Mouse (Mus musculus) B cell, adult 62 days (primary cell): ENCODE data around the gene Dusp12. TPM values are rescaled to one million over a fixed set of nuclear protein-coding genes. Genes with fewer than 3 reads are reported as not detected.

ENCODE experiments used
- total RNA-seq: library from RNA; stranded (reverse); gene quantifications from 4 replicates; pipeline ENCODE4 v1.2.4, GENCODE M21; 2023

Dusp12 gene
- 12.4 to 13.3 TPM (median 12.9 TPM) in 4 replicates for total RNA-seq

GRCm38 (mm10) chr1:170884978-170885561, at the start of gene Dusp12, which contains the start of gene Gm26620:
Gene Dusp12 (minus strand): TSS chr1:170885540.
Gene Gm26620 (plus strand): TSS chr1:170885065.

GRCm38 (mm10) chr1:170927378-170927777, 42.0 kb upstream of the Dusp12 start, which contains the start of gene Fcrla:
Gene Fcrla (minus strand): TSS chr1:170927583.

GRCm38 (mm10) chr1:170912891-170913615, 27.7 kb upstream of the Dusp12 start, which contains the start of gene Fcrlb:
Gene Fcrlb (minus strand): TSS chr1:170912941.

GRCm38 (mm10) chr1:170867691-170868105, 17.6 kb downstream of the Dusp12 start, which contains the start of gene Atf6:
Gene Atf6 (minus strand): TSS chr1:170867771.

Other genes with a start within 250 kb of the Dusp12 start
- 0.18 to 0.22 TPM in 2 of 4 replicates, not detected in the others for gene Olfml2b, start 241.0 kb downstream of the Dusp12 start, total RNA-seq
- gene Atf6, start 17.8 kb downstream of the Dusp12 start, total RNA-seq = 48.9 to 53.1 TPM (median 51.2 TPM) in 4 replicates
- 1.4 to 2.0 TPM (median 1.9 TPM) in 4 replicates for gene Gm26620, start 475 bp downstream of the Dusp12 start, total RNA-seq
- gene Fcrlb, start 27.4 kb upstream of the Dusp12 start, total RNA-seq = 0.88 to 1.4 TPM (median 1.1 TPM) in 4 replicates
- gene Fcrla, start 42.0 kb upstream of the Dusp12 start, total RNA-seq = 353 to 398 TPM (median 376 TPM) in 4 replicates
- 212 to 233 TPM (median 218 TPM) in 4 replicates for gene Fcgr2b, start 91.0 kb upstream of the Dusp12 start, total RNA-seq
- gene Fcgr4, start 133.4 kb upstream of the Dusp12 start, total RNA-seq = 0.60 to 0.94 TPM (median 0.63 TPM) in 4 replicates
- 1.5 to 3.3 TPM (median 2.1 TPM) in 4 replicates for gene Fcgr3, start 179.4 kb upstream of the Dusp12 start, total RNA-seq
- 0.78 to 3.5 TPM (median 1.8 TPM) in 4 replicates for gene Cfap126, start 228.4 kb upstream of the Dusp12 start, total RNA-seq